Mouse (Mus musculus): Measurements from ENCODE around the gene Ctrb1.

DNA sequence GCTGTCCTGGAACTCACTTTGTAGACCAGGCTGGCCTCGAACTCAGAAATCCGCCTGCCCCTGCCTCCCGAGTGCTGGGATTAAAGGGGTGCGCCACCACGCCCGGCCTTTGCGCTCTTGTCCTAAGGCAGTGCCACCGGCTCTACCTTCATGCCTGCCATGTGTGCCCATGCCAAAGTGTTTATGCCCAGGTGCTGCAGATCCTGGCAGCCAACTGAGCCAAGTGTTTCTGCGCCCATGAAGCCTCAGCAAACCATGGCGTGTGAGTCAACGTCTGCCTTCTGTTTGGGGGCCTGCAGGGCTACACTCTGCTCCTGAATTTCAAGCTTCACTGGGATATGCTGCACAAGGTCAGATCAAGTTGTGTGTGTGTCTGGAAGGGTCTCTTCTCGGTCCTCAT is 13.8 kb upstream of the Ctrb1 start:
- TF ChIP-seq CTCF (conservative IDR thresholded peaks at IDR 0.05; ENCODE audit: low read length) (no peak), NANOG (IDR thresholded peaks at IDR 0.05; ENCODE audit: borderline replicate concordance, low read length) (no peak), POU5F1 (IDR thresholded peaks at IDR 0.05; ENCODE audit: borderline replicate concordance, low read length) (no peak)

Data from E14TG2a.4 (cell line).